Mouse (Mus musculus) hindbrain, embryonic 11.5 days (tissue): Measurements from ENCODE around the gene Ppp1r12b. TPM values are rescaled to one million over a fixed set of nuclear protein-coding genes. Genes with fewer than 3 reads are reported as not detected.

Source experiments
- ATAC-seq: fragments of 200-750 bp; cut with Nextera tagmentation; 2 replicates; pipeline ENCODE4 v1.8.0; 2017; ENCODE audit warnings: mild to moderate bottlenecking, moderate TSS enrichment, moderate library complexity; ENCODE audit not compliant: low FRiP score
- DNase-seq: peaks from one replicate; pipeline ENCODE4 v3.0.0-alpha.2; 2015; ENCODE audit warnings: low spot score
- H3K27ac ChIP-seq: fragments of 300-500 bp; sonication (generic); 2 replicates; pipeline ENCODE4 v1.5.1; 2014; ENCODE audit warnings: mild to moderate bottlenecking, low read depth, low read length
- H3K27me3 ChIP-seq: fragments of 300-500 bp; sonication (generic); 2 replicates; pipeline ENCODE4 v1.6.1; 2014; ENCODE audit warnings: mild to moderate bottlenecking, low read length, moderate library complexity, mixed read lengths; ENCODE audit not compliant: control insufficient read depth, insufficient read depth
- H3K36me3 ChIP-seq: fragments of 300-500 bp; sonication (generic); 2 replicates; pipeline ENCODE4 v1.6.1; 2014; ENCODE audit warnings: mild to moderate bottlenecking, low read length, moderate library complexity, mixed read lengths; ENCODE audit not compliant: control insufficient read depth, insufficient read depth
- H3K4me1 ChIP-seq: fragments of 300-500 bp; sonication (generic); replicated peaks from 2 replicates; pipeline ENCODE4 v1.6.1; 2014; ENCODE audit warnings: low read length, mixed read lengths; ENCODE audit not compliant: control insufficient read depth, insufficient read depth
- H3K4me2 ChIP-seq: fragments of 300-500 bp; sonication (generic); replicated peaks from 2 replicates; pipeline ENCODE4 v1.6.1; 2014; ENCODE audit warnings: mild to moderate bottlenecking, low read depth, low read length
- H3K4me3 ChIP-seq: fragments of 300-500 bp; sonication (generic); 2 replicates; pipeline ENCODE4 v1.5.1; 2014; ENCODE audit warnings: low read depth, low read length
- H3K9ac ChIP-seq: fragments of 300-500 bp; sonication (generic); 2 replicates; pipeline ENCODE4 v1.6.1; 2014; ENCODE audit warnings: low read depth, low read length
- H3K9me3 ChIP-seq: fragments of 300-500 bp; sonication (generic); 2 replicates; pipeline ENCODE4 v1.6.1; 2016; ENCODE audit warnings: low read length; ENCODE audit not compliant: control insufficient read depth
- WGBS: fragments of 180-500 bp; shearing (Covaris S2); extraction: QIAGEN DNeasy Blood & Tissue Kit; methylation state at CpG from one replicate; pipeline ENCODE4 v1.1.7; 2014; 5-methylcytosine and 5-hydroxymethylcytosine counted together
- polyA plus RNA-seq: library from polyadenylated mRNA; unstranded; fragments of >200 nt; fragmentation: Nextera tagmentation; extraction: Ambion mirVana; gene quantifications from 2 replicates; pipeline ENCODE4 v1.2.1, GENCODE M21; 2014

Gene Ppp1r12b
- polyA plus RNA-seq, 1 experiment from 2014 or later = 10.8 TPM

DNA sequence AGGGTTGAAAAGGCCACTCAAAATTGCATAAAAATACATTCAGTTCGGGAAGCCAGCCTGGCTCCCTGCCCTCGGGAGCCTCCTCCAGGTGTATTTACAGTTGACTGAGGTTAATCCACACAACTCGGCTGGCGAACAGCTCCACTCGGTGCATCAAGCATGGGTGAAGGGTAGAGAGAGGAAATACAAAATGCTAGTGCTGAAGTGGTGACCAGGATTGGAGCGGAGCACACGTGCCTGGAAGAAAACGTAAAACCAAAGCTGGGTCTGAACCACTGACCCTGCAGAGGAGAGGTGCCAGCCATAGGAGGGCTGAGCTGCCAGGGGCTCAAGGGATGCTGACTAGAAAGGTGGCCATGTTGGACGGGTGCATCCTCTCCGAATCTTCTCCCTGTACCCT lies 200.9 kb downstream of the Ppp1r12b start:
- no peak overlapping the region for H3K4me3 ChIP-seq
- no peaks in the 10 kb centered on the region; the same call in 1 of the 2 replicates for H3K4me1 ChIP-seq
- DNase-seq (no peak), ATAC-seq (no peak)
- no peak overlapping the region for H3K9ac ChIP-seq
- no peaks in the 10 kb centered on the region for H3K27me3 ChIP-seq
- no peaks in the 10 kb centered on the region for H3K36me3 ChIP-seq
- no peak overlapping the region for H3K27ac ChIP-seq
- H3K9me3 ChIP-seq = no peaks in the 10 kb centered on the region
- no peak overlapping the region for H3K4me2 ChIP-seq
- WGBS = 80% methylated on average over 10 of the region's 10 CpGs

GRCm38 (mm10) chr1:134753751-134754630 lies 201.8 kb downstream of the Ppp1r12b start:
- DNase-seq (no peak), ATAC-seq (0 out of 2 replicates have a peak, but pooled peaks have one; percentile 25)
- no peaks in the 10 kb centered on the region for H3K36me3 ChIP-seq
- no peak overlapping the region for H3K4me3 ChIP-seq
- no peaks in the 10 kb centered on the region for H3K9me3 ChIP-seq
- WGBS = 72% methylated on average over 13 of the region's 13 CpGs
- no peak overlapping the region for H3K9ac ChIP-seq
- no peaks in the 10 kb centered on the region for H3K27me3 ChIP-seq
- no peak overlapping the region for H3K4me2 ChIP-seq
- H3K4me1 ChIP-seq = no peaks in the 10 kb centered on the region; the same call in 1 of the 2 replicates
- no peak overlapping the region for H3K27ac ChIP-seq

GRCm38 (mm10) chr1:134752447-134752846 lies 203.3 kb downstream of the Ppp1r12b start:
- no peaks in the 10 kb centered on the region for H3K27me3 ChIP-seq
- 88% methylated on average over 5 of the region's 5 CpGs for WGBS
- no peak for DNase-seq
- no peaks in the 10 kb centered on the region; the same call in 1 of the 2 replicates for H3K4me1 ChIP-seq
- no peak overlapping the region for H3K9ac ChIP-seq
- H3K27ac ChIP-seq = no peak overlapping the region
- H3K4me3 ChIP-seq = no peak overlapping the region
- no peaks in the 10 kb centered on the region for H3K36me3 ChIP-seq
- no peaks in the 10 kb centered on the region for H3K9me3 ChIP-seq
- no peak overlapping the region; the same call in 1 of the 2 replicates for H3K4me2 ChIP-seq
- ATAC-seq = no peak

DNA sequence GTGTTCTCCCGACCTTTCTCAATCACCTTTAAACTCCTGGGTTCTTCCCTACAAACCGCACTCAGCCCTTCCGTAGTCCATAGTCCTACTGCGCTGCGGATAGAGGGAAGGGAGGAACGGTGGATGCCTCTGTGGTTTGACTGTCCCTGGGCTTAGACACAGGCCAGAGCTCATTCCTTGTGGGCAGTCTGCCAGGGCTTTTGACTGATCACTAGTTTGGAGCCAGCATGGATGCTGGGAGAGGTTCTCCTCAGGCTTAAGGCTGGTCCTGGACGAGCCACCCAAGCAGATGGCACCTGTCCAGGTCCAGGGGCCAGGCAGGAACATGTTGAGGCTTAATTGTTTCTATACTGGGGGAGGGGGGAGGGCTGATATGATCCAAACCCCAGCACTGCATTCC lies 205.9 kb downstream of the Ppp1r12b start:
- H3K9me3 ChIP-seq = no peaks in the 10 kb centered on the region
- DNase-seq = no peak
- H3K27ac ChIP-seq = no peak overlapping the region
- H3K4me3 ChIP-seq = no peak overlapping the region
- ATAC-seq = no peak
- H3K4me2 ChIP-seq = no peak overlapping the region
- H3K9ac ChIP-seq = no peak overlapping the region
- WGBS = 87% methylated on average over 7 of the region's 7 CpGs
- no peaks in the 10 kb centered on the region for H3K36me3 ChIP-seq
- H3K27me3 ChIP-seq = no peaks in the 10 kb centered on the region
- H3K4me1 ChIP-seq = no peaks in the 10 kb centered on the region; the same call in 1 of the 2 replicates

GRCm38 (mm10) chr1:134747236-134748174 lies 208.2 kb downstream of the Ppp1r12b start:
- H3K9me3 ChIP-seq = no peaks in the 10 kb centered on the region
- H3K4me3 ChIP-seq = no peak overlapping the region
- H3K9ac ChIP-seq = no peak overlapping the region
- no peaks in the 10 kb centered on the region for H3K36me3 ChIP-seq
- H3K27ac ChIP-seq = no peak overlapping the region
- 20% methylated on average over 23 of the region's 23 CpGs for WGBS
- H3K4me1 ChIP-seq = no peaks in the 10 kb centered on the region; the same call in 1 of the 2 replicates
- H3K27me3 ChIP-seq = no peaks in the 10 kb centered on the region
- H3K4me2 ChIP-seq = no peak overlapping the region
- DNase-seq = peak; percentile 56
- ATAC-seq = no peak

DNA sequence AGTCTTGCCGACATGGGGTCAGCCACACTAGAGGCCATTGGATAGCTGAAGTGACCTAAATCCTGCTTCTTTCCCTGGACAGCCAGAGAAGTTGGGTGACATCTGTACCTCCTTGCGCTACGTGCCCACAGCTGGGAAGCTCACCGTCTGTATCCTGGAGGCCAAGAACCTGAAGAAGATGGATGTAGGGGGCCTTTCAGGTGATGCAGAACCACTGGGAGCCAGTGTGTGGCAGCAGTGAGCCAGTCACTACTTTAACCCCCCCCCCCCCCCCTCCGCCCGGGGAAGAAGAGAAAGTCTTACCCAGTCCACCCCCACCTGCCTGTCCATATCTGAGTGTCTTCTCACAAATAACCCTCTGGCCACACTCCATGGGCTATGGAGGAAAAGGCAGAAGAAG lies 210.1 kb downstream of the Ppp1r12b start:
- no peaks in the 10 kb centered on the region for H3K4me1 ChIP-seq
- H3K27me3 ChIP-seq = no peaks in the 10 kb centered on the region
- H3K36me3 ChIP-seq = peaks cover 3% of the 10 kb centered on the region; the same call in 1 of the 2 replicates
- no peak overlapping the region for H3K4me2 ChIP-seq
- WGBS = 67% methylated on average over 6 of the region's 6 CpGs
- no peak overlapping the region for H3K4me3 ChIP-seq
- no peaks in the 10 kb centered on the region for H3K9me3 ChIP-seq
- no peak overlapping the region for H3K27ac ChIP-seq
- no peak overlapping the region for H3K9ac ChIP-seq
- DNase-seq (peak; percentile 48), ATAC-seq (no peak)

DNA sequence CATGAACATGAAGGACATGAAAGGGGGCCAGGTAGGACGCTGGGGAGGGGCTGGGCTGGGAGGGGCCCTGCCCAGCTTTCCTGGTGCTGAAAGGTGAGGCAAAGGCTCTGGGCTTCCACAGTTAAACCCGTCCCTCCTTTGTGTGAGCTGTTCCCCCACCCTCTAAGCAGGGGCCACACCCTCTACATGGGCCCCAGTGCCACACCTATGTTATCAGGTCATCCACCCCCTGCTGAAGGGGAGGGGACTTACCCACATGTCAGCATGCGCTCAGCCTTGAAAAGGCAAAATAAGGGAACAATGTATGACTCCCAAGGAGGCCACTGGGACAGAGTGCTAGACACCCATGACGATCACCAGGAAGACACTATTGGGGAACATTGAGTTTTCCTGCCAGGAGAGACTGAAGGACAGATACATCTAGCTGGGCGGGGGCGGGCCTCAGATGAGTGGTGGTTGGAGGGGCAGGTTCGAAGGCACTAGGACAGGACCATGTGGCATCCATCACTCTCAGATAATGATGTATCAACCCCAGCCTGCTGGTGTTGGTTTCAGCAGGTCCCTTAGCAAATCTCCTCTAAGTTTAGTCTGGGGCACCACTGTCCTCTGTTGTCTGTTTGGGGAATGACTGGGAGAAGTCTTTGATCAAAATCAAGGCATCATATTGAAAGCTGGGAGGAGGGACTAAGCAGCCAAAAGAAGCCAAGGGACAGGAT lies 213.6 kb downstream of the Ppp1r12b start:
- Histone ChIP-seq H3K4me1 (no peaks in the 10 kb centered on the region), H3K27ac (no peak overlapping the region), H3K4me3 (no peak overlapping the region), H3K4me2 (no peak overlapping the region), H3K27me3 (no peaks in the 10 kb centered on the region), H3K36me3 (peaks cover 3% of the 10 kb centered on the region; the same call in 1 of the 2 replicates), H3K9me3 (no peaks in the 10 kb centered on the region), H3K9ac (no peak overlapping the region)
- DNase-seq = no peak
- no peak for ATAC-seq
- 89% methylated on average over 7 of the region's 7 CpGs for WGBS

DNA sequence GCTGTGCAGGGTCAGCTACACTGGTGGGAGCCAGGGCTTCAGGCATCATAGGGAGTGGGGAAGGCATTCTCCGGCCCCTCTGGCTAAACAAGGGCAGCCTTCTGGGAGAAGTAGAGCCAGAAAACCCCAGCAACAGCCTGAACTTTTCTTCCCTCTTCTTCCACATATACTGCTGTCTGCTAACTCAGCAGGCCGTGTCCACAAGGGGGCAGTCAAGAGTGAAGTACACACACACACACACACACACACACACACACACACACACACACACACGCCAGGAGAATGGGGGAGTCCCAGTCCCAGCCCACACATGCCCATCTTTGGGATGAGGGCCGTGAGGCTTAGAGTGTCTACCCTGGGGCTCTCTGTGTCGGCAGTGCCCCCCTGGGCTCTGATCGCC lies 214.3 kb downstream of the Ppp1r12b start:
- no peak overlapping the region for H3K27ac ChIP-seq
- ATAC-seq (no peak), DNase-seq (peak; percentile 44)
- no peaks in the 10 kb centered on the region for H3K27me3 ChIP-seq
- no peak overlapping the region for H3K4me3 ChIP-seq
- H3K9ac ChIP-seq = no peak overlapping the region
- peaks cover 3% of the 10 kb centered on the region; the same call in 1 of the 2 replicates for H3K36me3 ChIP-seq
- WGBS = 69% methylated on average over 6 of the region's 6 CpGs
- no peak overlapping the region for H3K4me2 ChIP-seq
- no peaks in the 10 kb centered on the region for H3K9me3 ChIP-seq
- no peaks in the 10 kb centered on the region for H3K4me1 ChIP-seq
